Mouse (Mus musculus) kidney, postnatal 25 days (tissue): ENCODE data around the gene Zfp984.
"Not testable (repeated sequence)": the region's sequence is repeated elsewhere in the genome, so short reads cannot be mapped to it uniquely, and the experiment has no call there.

Experiments
- DNase-seq, 2 experiments: peaks; one replicate each; pipeline ENCODE4 v3.0.0; 2021; ENCODE audit warnings: mixed read lengths in 2 of 2

Gene Zfp984

DNA sequence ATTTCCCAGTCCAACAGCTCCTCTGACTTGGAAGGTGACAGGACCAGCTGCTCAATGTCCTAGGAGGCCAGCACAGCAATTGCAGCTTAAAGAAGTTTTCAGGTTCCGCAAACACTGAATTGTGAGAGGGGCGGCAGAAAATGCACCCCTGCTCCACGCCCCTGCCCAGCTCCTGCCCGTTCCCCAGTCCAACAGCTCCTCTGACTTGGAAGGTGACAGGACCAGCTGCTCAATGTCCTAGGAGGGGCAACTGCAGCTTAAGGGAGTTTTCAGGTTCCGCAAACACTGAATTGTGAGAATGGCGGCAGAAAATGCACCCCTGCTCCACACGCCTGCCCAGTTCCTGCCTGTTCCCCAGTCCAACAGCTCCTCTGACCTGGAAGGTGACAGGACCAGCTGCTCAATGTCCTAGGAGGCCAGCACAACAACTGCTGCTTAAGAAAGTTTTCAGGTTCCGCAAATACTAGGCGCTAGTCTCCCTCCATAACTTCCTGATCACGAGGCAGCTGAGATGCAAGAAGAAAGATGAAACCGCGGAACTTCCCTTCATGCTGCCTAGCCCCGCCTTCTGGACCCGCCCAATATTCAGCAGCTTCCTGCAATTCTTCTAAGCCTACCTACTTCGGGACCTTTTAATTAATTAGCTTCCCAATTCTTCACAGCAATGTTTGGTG lies at the start of gene Zfp984:
TSS of gene Zfp984 (minus strand) at position 497 of the 674 bp plus-strand sequence.
- peak; percentile 51 to 56 for DNase-seq

DNA sequence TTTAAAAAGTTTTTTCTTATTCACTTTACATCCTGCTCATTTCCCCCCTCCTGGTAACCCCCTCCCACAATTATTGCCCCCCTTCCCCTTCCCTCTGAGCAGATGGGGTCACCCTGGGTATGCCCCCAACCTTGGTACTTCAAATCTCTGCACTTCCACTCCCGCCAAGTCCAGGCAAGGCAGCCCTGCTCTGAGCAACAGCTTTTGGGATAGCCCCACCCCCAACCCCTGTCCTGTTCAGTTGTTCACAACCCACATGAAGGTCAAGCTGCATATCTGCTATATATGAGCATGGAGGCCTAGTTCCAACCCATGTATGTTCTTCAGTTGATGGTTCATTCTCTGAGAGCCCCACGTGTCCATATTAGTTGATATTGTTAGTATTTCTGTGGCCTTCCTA lies 41.2 kb upstream of the Zfp984 start:
- DNase-seq = no peak

DNA sequence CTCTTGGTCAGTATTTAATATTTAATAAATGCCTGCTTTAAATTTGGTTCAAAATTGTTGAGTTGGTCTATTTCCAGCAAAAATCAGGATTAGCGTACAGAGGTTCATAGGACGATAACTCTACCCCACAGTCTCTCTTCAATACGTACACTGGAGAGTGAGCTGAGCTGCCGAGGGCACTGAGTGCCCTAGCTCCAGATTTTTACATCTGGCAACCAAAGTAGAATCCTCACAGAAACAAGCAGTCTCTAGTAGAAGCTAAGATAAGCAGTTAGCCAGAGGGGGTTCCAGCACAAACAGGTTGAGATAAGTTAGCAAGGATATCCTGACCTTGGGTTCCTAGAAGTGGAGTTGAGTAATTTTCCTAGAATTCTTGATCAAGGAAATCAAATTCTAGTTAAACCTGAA lies 39.0 kb upstream of the Zfp984 start:
- DNase-seq = no peak

- DNase-seq = peak; percentile 75 to 78
These were observed 38.3 kb upstream of the Zfp984 start, which contains the start of gene Zfp933 for GRCm38 (mm10) chr4:147847614-147848583. TSS of gene Zfp933 (minus strand) at chr4:147848366.

DNA sequence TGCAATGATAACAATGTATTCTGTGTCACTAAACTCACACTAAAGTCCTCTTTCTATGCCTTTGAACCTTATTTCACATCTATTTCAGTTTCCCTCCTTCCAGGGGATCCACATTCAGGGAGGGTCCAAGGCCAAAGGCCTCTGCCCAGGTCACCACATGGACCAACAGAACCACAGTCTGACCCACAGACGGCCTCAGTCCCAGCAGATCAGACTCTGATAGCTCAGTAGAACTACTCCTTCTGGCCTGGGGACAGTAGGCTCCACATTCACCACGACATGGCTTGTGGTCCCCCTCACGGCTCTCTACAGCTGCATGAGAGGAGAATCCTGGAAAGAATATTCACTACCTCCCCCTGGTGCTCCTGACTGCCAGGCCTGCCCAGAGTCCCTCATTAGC lies 33.3 kb upstream of the Zfp984 start:
- DNase-seq = no peak

DNA sequence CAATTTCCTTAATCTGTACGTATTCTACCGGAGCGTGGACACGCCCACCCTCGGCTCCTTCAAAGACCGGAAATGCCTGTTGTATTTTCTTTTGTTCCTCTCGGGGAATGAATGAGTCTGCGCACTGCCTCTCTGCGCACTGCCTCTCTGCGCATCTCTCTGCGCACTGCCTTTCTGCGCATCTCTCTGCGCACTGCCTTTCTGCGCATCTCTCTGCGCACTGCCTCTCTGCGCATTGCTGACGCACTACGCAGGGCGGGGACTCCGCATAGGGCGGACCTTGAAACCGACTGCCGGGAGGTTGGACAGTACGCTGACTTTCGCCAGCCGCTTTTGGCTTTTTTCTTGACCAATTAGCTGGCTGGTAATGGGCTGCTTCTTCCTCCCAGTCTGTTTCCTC lies 29.7 kb upstream of the Zfp984 start:
- DNase-seq = peak in 1 of 2 experiments; percentile 68

- no peak for DNase-seq
These were observed 14.8 kb upstream of the Zfp984 start for GRCm38 (mm10) chr4:147824389-147824788.

GRCm38 (mm10) chr4:147821414-147821813 lies 11.8 kb upstream of the Zfp984 start:
- DNase-seq = not testable (repeated sequence)

GRCm38 (mm10) chr4:147819659-147820058 lies 10.1 kb upstream of the Zfp984 start:
- not testable (repeated sequence) for DNase-seq

DNA sequence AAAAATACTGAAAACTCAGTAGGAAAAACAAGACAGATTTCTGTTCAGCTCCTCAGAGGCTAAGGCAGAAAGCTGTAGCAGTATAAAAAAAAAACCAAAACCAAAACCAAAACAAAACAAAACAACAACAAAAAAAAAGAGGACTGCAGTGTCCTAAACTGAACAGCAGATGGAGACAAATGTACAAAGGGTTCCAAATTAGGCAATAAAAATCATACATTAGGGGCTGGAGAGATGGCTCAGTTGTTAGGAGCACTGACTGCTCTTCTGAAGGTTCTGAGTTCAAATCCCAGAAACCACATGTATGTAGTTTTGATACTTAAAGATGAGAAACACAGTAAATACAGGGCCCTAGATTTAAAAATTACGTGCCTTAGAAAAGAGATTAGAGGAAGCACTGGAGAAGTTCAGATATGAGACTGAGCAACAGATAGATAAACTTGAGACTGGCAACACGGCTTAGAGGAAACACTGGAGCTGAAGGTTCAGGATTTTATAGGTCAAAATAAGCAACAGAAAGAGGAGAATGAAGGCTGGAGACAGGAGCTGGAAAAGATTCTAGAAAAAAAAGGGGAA lies 5.1 kb upstream of the Zfp984 start:
- no peak for DNase-seq

- DNase-seq = no peak
These were observed 3.7 kb upstream of the Zfp984 start for GRCm38 (mm10) chr4:147813249-147813765.

GRCm38 (mm10) chr4:147809966-147810304 lies 347 bp upstream of the Zfp984 start:
- not testable (repeated sequence) for DNase-seq

- not testable (repeated sequence) for DNase-seq
These were observed 1.1 kb downstream of the Zfp984 start for GRCm38 (mm10) chr4:147808483-147808882.

- DNase-seq = not testable (repeated sequence)
These were observed 14.3 kb downstream of the Zfp984 start for GRCm38 (mm10) chr4:147795308-147795707.

- not testable (repeated sequence) for DNase-seq
These were observed 15.4 kb downstream of the Zfp984 start for GRCm38 (mm10) chr4:147794026-147794665.

DNA sequence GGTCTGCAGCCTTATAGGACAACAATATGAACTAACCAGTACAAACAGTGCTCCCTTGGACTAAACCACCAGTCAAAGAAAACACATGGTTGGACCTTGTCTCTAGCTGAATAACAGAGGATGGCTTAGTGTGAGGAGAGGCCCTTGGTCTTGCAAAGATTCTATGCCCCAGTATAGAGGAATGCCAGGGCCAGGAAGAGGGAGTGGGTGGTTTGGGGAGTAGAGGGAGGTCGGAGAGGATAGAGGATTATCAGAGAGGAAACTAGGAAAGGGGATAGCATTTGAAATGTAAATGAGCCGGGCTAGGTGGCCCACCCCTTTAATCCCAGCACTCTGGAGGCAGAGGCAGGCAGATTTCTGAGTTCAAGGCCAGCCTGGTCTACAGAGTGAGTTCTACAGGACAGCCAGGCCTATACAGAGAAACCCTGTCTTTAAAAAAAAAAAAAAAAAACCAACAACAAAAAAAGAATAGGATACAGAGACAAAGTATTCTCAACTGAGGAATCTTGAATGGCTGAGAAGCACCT lies 16.1 kb downstream of the Zfp984 start:
- DNase-seq = not testable (repeated sequence)

- DNase-seq = not testable (repeated sequence)
These were observed 17.9 kb downstream of the Zfp984 start for GRCm38 (mm10) chr4:147791729-147792128.

DNA sequence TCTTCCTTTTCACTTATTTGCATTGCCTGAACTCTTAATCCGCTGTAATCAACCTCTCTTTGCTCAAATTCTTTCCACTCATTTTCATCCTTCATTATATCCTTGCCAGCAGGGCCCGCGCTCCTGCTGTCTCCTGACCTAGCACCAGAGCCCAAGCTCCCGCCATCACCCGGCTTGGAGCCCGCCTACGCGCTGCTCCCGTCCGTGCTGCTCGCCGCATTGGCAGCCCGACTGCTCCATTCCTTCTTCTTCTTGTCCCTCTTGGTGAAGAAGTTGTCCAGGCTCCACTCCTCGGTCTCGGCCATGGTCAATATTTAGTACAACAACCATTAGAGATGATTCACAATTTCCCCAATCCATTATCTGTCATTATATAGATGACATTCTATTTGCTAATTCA lies 63.3 kb downstream of the Zfp984 start:
- not testable (repeated sequence) for DNase-seq

DNA sequence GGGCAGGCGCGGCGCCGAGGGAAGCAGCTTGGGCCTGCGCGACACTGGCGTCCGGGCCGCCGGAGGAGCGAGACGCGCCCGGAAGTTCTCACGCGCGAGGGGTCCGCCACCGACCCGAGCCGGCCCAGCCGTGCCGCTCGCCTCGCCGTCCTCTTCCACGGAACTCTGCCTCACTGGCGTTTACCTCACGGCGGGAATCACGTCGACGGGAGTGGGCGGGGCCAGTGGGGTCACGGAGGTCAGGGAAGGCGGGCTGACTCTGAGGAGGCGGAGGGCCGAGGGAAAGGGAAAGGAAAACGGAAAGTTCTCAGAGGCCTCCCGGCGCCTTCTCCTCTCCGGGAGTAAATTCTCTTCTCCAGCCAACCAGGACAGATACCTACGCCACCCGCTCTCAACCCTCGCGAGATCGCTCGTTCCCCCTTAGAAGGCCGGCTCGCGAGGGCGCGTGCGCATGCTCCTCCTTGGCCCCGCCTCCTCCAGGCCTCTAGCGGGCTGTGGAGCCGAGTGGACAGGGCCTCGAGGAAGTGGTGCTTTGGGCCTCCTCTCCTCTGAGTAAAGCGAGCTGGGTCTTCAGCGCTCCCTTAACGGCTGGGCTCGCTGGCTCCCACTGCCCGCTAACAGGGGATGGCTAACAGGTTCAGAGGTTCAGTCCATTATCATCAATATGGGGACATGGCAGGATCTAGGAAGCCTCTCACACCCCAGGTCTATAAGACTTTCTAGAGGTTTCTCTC lies 70.8 kb downstream of the Zfp984 start:
- DNase-seq = peak; percentile 4 to 42
